Mouse (Mus musculus) spleen, postnatal 10 days (tissue): Measurements from ENCODE around the gene Auh.

Source experiments
- DNase-seq, 2 experiments: peaks; one replicate each; pipeline ENCODE4 v3.0.0; 2021 to 2022; ENCODE audit warnings: low spot score in 2 of 2

The Auh gene

GRCm38 (mm10) chr13:52800687-52801341, 128.7 kb downstream of the Auh start:
- no peak for DNase-seq

- DNase-seq, result no peak
These were observed 129.4 kb downstream of the Auh start for GRCm38 (mm10) chr13:52800091-52800490.

- no peak for DNase-seq
These were observed 135.2 kb downstream of the Auh start for GRCm38 (mm10) chr13:52794232-52794631.

GRCm38 (mm10) chr13:52793434-52793989, 136.0 kb downstream of the Auh start:
- peak in 1 of 2 experiments; percentile 54 for DNase-seq

- DNase-seq, result no peak
These were observed 137.1 kb downstream of the Auh start for GRCm38 (mm10) chr13:52792242-52792844.

- DNase-seq, result no peak
These were observed 138.6 kb downstream of the Auh start for GRCm38 (mm10) chr13:52790894-52791293.
